Mouse (Mus musculus): ENCODE measurements around the gene Dpp8. TPM values are rescaled to one million over a fixed set of nuclear protein-coding genes. Genes with fewer than 3 reads are reported as not detected.

Gene Dpp8
- total and polyA plus RNA-seq, 3 experiments = 36.0 to 53.2 (median 39.9) TPM

GRCm38 (mm10) chr9:65020991-65021886, 11.0 kb upstream of the Dpp8 start, which contains the start of gene Hacd3:
Hacd3 (minus strand) TSS chr9:65021693.
- peaks cover 5% of the 10 kb centered on the region for H3K9me3 ChIP-seq (replicated peaks; ENCODE audit: low read length)
- peaks cover 10 to 49% of the 10 kb centered on the region in 2 experiments for H3K4me1 ChIP-seq (ENCODE audit: control insufficient read depth in 1 of 2, insufficient read depth in 2 of 2)
- H3K4me2 ChIP-seq (ENCODE audit: insufficient read depth, low read depth, poor library complexity, severe bottlenecking) = peak within 1 kb of the TSS; percentile 83
- peak; percentile 82 for DNase-seq (ENCODE audit: extremely low read depth)
- H3K4me3 ChIP-seq (replicated peaks in 1 of 3; ENCODE audit: low read depth in 2 of 3, low read length in 2 of 3, poor library complexity in 1 of 3) = peak within 1 kb of the TSS; percentile 79 to 99 (median 88)
- peak within 1 kb of the TSS; percentile 42 for H3K27ac ChIP-seq (ENCODE audit: insufficient read depth, low read depth)
- dilution Hi-C loops (cut with MboI; ENCODE audit: extremely low pct_ligation_motif_present, extremely low pct_unique_long_range_greater_than_20kb, low sequenced_read_pairs) = no loop called here
- H3K79me2 ChIP-seq (replicated peaks; ENCODE audit: control insufficient read depth, extremely low read depth, insufficient read depth, poor library complexity, severe bottlenecking) = peaks cover 14% of the 10 kb centered on the region
- H3K27me3 ChIP-seq (replicated peaks) = no peaks in the 10 kb centered on the region
- TF ChIP-seq UBTF (IDR thresholded peaks at IDR 0.05; ENCODE audit: low read depth, low read length) (0 out of 2 replicates have a peak, but pooled peaks have one; percentile 63), ELF1 (IDR thresholded peaks at IDR 0.05; ENCODE audit: low read depth, low read length) (peak; percentile 22; the same call in 1 of the 2 replicates), NRF1 (IDR thresholded peaks at IDR 0.05; ENCODE audit: low read depth, low read length) (peak; percentile 85), BHLHE40 (IDR thresholded peaks at IDR 0.05; ENCODE audit: low read depth, low read length) (peak; percentile 77), TBP (conservative IDR thresholded peaks at IDR 0.05; ENCODE audit: low read depth, low read length) (0 out of 2 replicates have a peak, but pooled peaks have one; percentile 40), NELFE (IDR thresholded peaks at IDR 0.05; ENCODE audit: low read depth, low read length) (peak; percentile 94), POLR2AphosphoS2 (IDR thresholded peaks at IDR 0.05; ENCODE audit: low read depth, low read length) (peak; percentile 14; the same call in 1 of the 2 replicates), IRF4 (IDR thresholded peaks at IDR 0.05; ENCODE audit: low read depth, low read length) (peak; percentile 18; the same call in 1 of the 2 replicates), TCF12 (IDR thresholded peaks at IDR 0.05; ENCODE audit: low read depth, low read length) (peak; percentile 66), CHD2 (IDR thresholded peaks at IDR 0.05; ENCODE audit: low read length) (peak; percentile 48; the same call in 1 of the 2 replicates), MAX (IDR thresholded peaks at IDR 0.05; ENCODE audit: low read length) (peak; percentile 85), MAFK (IDR thresholded peaks at IDR 0.05; ENCODE audit: insufficient replicate concordance, low read length) (no peak), ZMIZ1 (IDR thresholded peaks at IDR 0.05; ENCODE audit: low read depth, low read length) (peak; percentile 61; the same call in 1 of the 2 replicates), MEF2A (IDR thresholded peaks at IDR 0.05; ENCODE audit: borderline replicate concordance, low read depth, low read length) (peak; percentile 21; the same call in 1 of the 2 replicates), USF1 (IDR thresholded peaks at IDR 0.05; ENCODE audit: low read depth, low read length) (peak; percentile 92), USF2 (conservative IDR thresholded peaks at IDR 0.05; ENCODE audit: low read depth, low read length) (peak; percentile 83), CTCF (conservative IDR thresholded peaks at IDR 0.05 in 1 of 2, IDR thresholded peaks at IDR 0.05 in 1 of 2; ENCODE audit: low read depth in 2 of 2, low read length in 2 of 2) (no peak), ZKSCAN1 (IDR thresholded peaks at IDR 0.05; ENCODE audit: borderline replicate concordance, low read depth, low read length) (no peak), SMC3 (IDR thresholded peaks at IDR 0.05; ENCODE audit: low read depth, low read length) (no peak), HCFC1 (IDR thresholded peaks at IDR 0.05; ENCODE audit: low read depth, low read length) (peak; percentile 41), MXI1 (IDR thresholded peaks at IDR 0.05; ENCODE audit: low read depth, low read length) (peak; percentile 92), KAT2A (IDR thresholded peaks at IDR 0.05; ENCODE audit: insufficient replicate concordance, low read length) (no peak), POLR2A (IDR thresholded peaks at IDR 0.05; ENCODE audit: low read depth, low read length) (peak; percentile 94)
- H3K9ac ChIP-seq (ENCODE audit: insufficient read depth, low read depth) = peak within 1 kb of the TSS; percentile 85
- H3K36me3 ChIP-seq (replicated peaks in 1 of 2; ENCODE audit: control insufficient read depth in 1 of 2, insufficient read depth in 1 of 2, low read length in 1 of 2) = peaks cover 0 to 8% of the 10 kb centered on the region in 2 experiments
- in situ Hi-C loops (cut with MboI; ENCODE audit: low pct_ligation_motif_present, low pct_unique_long_range_greater_than_20kb, low sequenced_read_pairs) = no loop called here
